Mouse (Mus musculus): ENCODE data around the gene 1700007K13Rik. TPM values are rescaled to one million over a fixed set of nuclear protein-coding genes. Genes with fewer than 3 reads are reported as not detected.
A peak's percentile ranks its signal among the peaks of the same experiment; 100 is the strongest.
"Not testable (repeated sequence)": the region's sequence is repeated elsewhere in the genome, so short reads cannot be mapped to it uniquely, and the experiment has no call there.

1700007K13Rik gene
- 1 to 10 TPM; 3.5 to 7.4 (median 4.8) TPM for total RNA-seq (2022)

DNA sequence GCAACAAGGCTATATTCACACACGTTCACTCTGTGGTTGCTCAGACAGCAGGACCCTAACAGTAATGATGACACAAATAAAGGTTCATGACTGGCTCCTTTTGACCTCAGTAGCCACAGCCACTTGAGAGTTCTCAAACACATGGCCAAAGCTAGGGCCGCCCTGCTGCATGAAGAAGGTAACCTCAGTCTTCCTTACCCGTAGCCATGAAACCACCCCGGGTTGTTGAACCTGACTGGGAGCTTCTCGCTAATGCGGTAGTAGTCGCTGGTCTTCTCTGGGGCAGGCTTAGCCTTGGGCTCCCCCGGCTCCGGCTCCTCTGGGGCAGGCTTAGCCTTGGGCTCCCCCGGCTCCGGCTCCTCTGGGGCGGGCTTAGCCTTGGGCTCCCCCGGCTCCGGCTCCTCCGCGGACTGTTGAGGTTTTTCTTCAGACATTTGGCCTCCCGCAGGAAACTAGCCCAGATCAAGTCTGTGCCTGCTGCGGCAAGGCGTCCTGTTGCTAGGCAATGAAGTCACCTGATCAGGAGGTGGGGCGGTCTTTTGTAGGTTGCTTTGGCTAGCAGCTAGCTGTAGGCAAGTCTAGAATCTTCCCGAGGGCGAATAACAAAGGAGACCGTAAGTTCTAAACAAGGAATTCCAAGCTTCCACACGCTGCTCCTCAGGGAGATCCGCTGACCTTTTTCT lies at the start of gene 1700007K13Rik:
1700007K13Rik (minus strand) TSS at position 497 of the 683 bp plus-strand sequence.
- DNase-seq (ENCODE audit: low spot score in 2 of 2) = peak; percentile 69

DNA sequence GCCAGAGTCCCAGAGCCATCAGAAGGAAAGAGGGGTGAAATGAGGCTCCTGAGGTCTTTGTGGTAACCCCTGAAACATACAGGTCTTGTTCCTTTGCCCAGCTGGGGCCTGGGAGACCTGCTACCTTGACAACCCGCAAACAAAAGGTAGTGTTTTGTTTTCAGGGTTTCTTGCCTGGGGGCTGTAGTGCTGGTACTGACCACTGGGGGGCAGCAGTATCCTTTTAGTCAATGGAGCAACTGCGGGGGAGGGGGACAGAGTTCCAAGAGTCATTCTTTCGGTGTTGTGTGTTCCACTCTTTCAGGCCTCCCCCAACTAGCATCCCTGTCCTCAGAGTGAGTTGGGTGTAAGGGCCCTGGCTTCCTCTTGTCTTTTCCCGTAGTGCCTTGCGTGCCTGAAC lies 48.4 kb upstream of the 1700007K13Rik start:
- peak; percentile 81 to 90 for DNase-seq (ENCODE audit: low spot score in 2 of 2)

DNA sequence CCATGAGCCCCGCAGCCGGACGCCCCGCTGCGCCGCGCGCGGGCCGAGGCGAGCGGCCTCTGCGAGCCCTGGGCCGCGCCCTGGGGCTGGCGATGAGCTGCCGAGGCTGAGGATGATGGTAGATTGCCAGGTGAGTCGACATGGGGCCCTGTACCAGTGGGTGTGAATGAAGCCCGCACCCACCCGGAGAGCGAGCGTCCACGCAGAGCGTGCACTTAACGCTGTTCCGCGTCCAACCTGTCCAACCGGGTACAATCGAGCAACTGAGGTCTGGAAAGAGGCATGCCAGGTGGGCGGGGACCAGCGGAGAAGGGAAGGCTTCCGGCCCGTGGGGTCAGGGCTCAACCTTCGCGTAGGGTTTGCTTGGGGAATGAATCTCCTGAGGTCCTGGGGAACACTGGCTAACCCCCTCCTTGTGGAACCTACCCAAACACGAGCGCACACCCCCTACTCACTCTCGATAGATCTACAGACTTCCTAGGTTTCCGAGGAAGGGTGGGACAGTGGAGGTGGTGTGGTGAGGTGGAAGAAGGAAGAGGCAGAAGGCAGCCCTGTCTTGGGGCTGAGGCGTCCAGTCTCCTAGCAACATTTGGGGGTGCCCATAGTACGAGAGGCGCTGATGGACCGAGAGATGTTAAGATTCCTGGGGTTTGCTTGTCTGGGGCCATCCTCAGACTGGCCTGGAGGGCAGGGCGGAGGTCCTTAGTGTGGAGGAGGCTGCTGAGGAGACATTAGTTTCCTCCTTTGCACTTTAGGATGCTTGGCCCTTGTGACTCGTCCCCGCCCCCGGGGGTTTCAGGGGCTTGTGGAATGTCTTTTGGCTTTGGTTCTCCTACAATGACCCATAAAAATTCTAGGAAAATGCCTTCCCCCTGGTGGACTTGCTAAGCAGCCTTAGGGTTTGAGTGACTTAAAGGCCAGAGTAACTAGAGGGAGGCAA lies 47.6 kb upstream of the 1700007K13Rik start:
- DNase-seq (ENCODE audit: low spot score in 2 of 2) = peak in 1 of 2 experiments; percentile 17

DNA sequence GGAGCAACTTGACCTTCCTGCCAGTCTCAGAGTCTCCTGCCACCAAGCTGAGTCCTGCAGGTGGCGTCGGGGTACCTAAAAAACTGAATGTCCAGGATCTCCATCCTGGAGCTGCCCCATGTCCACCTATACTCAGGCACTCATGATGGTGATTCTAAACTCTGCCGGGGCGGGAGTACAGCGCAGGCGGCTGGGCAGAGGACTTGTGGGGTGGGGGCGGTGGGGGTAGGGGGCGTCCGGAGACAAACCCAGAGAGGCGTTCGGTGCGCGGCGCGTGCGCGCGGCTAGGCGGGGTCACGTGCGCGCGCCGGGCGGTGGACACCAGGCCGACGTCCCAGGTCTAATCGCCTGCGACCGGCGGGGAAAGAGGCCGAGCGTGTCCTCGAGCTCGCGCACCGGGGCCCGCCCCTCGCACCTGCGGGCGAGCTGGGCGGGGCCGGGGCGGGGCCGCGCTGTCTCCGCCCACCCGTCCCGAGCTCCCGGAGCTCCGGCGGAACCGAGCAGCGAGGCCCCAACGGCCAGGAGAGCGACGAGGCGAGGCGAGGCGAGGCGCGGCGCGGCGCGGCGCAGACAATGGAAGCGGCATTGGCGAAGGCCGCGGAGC lies 46.8 kb upstream of the 1700007K13Rik start, which contains the start of gene Ralgds:
Ralgds (plus strand) TSS at position 328 of the 604 bp plus-strand sequence.
- DNase-seq (ENCODE audit: low spot score in 2 of 2) = peak in 1 of 2 experiments; percentile 12

DNA sequence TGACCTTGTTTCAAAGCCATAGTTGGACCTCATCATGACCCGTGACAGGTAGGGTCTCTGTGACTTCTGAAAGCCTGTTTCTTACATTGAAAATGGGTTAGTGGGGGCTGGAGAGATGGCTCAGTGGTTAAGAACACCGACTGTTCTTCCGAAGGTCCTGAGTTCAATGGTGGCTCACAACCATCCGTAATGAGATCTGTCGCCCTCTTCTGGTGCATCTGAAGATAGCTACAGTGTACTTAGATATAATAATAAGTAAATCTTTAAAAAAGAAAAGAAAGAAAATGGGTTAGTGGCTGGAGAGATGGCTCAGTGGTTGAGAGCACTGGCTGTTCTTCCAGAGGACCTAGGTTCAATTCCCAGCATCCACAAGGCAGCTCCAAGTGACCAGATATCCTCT lies 45.5 kb upstream of the 1700007K13Rik start:
- peak; percentile 1 to 3 for DNase-seq (ENCODE audit: low spot score in 2 of 2)

DNA sequence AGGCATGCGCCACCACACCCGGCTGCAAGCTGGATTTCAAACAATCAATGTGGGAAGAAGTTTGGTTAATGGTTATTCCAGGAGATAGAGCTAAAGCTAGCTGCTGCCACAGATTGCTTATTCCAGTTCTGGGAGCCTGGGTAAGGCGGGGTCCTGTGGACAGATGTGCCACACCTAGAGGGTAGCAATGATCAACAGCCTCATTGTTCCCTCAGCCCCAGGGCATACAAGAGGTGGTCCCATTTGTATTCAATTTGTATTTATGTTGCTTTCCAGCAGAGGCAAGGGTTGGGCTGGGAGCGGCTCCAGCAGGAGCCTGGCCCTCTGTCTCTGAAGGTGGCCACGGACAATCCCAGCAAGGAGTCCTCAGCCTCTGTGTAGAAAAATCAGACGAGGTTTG lies 40.2 kb upstream of the 1700007K13Rik start:
- DNase-seq (ENCODE audit: low spot score in 2 of 2) = no peak

DNA sequence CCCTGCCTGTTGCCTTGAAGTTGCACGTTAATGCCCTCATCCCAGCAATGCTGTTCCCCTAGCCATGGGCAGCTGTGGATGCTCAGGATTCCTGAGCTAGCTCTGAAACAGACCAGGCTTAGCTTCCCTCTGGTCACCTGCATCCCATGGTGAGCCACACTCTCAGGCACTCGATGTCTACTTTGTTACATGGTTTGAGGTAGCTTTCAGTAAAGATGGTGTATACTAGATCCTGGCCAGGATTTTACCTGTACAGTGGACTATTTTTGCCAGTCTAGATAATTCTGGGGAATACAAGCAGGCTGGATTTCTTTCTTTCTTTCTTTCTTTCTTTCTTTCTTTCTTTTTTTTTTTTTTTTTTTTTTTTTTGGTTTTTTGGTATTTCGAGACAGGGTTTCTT lies 39.7 kb upstream of the 1700007K13Rik start, which contains the start of gene Gm10134:
Gm10134 (plus strand) TSS at position 301 of the 400 bp plus-strand sequence.
- no peak for DNase-seq (ENCODE audit: low spot score in 2 of 2)

DNA sequence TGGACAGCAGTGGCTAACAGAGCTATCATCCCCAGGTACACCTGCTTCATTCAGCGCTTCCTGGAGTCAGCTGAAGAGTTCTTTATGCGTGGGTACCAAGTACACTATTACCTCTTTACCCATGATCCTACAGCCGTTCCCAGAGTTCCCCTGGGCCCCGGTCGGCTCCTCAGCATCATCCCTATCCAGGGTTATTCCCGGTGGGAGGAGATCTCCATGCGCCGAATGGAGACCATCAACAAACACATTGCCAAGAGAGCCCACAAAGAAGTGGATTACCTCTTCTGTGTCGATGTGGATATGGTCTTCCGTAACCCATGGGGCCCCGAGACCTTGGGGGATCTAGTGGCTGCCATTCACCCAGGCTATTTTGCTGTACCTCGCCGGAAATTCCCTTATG lies 38.5 kb upstream of the 1700007K13Rik start:
- DNase-seq (ENCODE audit: low spot score in 2 of 2) = no peak

DNA sequence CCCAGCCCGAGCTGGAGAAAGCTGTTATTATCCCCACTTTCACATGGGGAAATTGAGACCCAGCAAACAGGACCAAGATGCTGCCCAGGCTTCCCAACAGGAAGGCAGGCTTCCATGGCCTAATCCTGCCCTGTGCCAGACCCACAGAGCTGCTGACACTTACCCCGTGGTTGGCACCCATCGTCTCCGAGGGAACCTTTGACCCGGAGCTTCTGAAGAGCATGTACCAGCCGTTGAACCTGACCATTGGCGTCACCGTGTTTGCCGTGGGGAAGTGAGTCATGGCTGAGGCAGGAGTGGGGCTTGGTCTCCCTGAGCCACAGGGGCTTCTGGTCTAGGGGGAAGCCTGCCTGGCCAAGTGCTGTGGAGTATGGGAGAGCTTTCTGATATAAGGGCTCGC lies 36.9 kb upstream of the 1700007K13Rik start:
- DNase-seq (ENCODE audit: low spot score in 2 of 2) = no peak

DNA sequence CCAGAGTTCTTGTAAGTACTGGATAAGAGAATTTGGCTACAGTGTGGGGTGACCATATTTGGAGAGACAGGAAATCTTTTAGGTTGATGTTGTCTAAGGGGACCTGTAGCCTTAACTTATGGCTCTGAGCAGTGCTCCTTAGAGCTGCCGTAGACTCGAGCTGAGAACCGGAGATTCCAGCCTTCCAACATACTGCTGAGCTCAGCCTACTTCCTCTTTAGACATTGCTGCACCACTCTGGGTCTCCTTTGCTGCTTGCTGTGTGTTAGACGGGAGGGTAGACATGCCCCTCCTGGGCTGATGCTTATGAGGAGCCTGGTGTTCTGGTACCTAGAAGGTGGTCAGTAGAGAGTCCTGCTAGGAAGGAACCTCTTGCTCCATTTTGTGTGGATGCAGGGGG lies 32.3 kb upstream of the 1700007K13Rik start:
- DNase-seq (ENCODE audit: low spot score in 2 of 2) = no peak

DNA sequence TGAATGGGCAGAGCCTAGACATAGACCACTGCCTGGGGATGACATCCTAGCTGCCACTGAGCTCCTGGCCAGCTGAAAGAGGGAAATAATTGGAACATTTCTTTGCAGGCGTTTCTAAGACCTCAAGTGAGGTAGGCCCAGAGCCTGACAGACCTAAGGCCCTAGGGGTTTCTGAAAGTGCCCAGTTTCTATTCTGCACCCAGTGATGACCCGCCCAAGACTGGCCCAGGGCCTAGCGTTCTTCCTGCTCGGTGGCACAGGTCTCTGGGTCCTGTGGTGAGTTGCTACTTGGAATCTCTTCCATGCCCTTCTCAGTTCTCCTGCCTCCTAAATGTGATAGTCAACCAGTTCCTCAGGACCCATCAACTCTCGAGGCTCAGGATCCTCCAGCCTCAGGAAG lies 31.4 kb upstream of the 1700007K13Rik start:
- DNase-seq (ENCODE audit: low spot score in 2 of 2) = no peak

DNA sequence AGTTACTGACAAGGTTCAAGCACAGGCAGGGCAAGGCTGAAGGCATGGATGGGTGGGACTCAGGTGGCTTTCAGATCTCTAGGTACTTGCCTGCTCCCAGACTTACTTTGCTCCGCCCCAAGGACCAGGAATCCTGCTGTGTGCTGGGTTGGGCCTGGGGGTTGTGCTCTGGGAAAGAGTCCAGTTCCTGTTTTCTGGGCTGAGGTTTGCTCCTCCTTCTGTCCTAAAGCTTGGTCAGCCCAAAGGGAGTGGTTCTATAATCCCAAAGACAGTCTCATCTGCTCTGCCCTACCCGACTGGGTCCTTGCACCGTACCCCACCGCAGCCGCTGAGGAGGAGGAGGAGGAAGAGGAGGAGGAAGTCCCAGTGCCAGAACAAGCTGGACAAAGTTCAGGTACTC lies 30.5 kb upstream of the 1700007K13Rik start, which contains the start of gene Gbgt1:
Gbgt1 (plus strand) TSS at position 221 of the 400 bp plus-strand sequence.
- DNase-seq (ENCODE audit: low spot score in 2 of 2) = no peak

DNA sequence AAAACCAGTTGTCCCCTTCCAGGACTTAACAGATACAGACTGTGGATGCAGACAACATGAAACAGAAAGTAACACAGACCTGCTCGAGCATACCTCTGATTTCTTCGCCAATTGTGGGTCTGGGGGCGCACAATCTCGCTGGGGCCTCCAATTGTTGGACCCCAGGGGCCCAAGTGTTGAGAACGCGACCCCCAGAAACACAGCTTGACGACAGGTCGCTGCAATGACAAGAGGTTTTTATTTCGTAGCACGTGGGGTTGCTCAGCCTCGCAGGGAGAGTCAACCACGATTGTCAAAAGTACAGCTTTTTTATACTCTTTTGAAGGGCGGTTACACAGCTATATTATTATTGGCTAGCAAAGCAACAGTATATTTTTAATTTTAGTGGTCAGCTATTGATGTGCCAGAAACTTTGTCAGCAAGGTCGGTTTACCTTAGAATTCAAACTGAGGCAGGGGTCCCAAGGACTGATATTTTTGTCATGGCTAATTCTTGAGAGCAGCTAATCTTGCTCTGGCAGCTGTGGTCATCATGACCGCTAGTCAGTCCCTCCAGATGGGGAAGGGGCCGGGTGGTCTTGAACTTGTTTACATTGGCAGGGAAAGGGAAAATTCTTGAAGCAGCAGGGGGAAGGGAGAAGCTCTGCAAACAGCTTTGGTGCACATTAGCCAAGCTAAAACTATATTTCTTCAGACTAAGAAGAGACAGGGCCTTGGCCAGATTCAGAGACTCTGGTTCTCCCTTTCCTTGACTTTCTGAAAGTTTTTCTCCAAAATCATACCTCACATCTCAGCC lies 29.9 kb upstream of the 1700007K13Rik start:
- no peak for DNase-seq (ENCODE audit: low spot score in 2 of 2)

DNA sequence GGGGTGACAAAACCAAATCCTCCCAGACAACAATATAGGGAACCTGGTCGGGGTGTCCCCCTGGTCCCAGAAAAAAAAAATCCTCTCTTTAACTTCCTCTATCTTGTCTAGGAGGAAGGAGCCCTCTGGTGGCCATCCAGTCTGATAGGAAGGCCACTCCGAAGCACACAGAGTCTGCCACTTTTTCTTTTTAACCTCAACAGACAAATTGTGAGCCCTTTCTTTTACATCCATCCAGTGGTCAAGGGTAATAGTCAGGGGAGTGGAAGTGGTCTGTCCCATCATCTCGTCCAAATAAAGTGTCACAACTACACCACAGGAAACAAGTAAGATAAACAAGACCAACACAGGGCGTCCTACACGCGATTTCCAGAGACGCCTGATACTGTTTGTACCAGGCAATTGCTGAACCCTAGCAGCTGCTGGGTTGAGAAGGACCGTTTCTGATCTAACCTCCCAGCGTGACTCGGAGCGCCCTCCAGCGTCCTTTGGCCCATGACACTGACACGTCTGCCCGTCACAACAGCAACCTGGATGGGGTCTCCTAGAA lies 29.1 kb upstream of the 1700007K13Rik start:
- no peak for DNase-seq (ENCODE audit: low spot score in 2 of 2)

DNA sequence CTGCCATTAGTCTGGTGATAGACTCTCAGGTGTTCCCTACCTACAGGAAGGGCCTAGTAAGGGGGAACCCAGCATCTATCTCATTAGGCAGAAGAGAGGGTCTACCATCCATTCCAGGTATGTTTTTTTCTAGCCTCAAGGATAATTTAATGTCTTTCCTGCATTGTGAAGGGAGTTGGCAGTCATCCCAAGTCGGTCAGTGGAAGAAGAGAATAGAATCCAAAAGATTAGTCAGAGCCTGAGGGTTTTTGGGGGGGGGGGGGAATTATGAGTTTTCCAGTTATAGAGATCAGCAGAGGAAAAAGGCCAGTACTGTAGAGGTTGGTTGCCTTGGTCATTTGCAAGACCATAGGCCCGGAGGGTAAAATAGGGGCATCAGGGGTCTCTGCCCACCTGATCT lies 28.4 kb upstream of the 1700007K13Rik start:
- no peak for DNase-seq (ENCODE audit: low spot score in 2 of 2)

DNA sequence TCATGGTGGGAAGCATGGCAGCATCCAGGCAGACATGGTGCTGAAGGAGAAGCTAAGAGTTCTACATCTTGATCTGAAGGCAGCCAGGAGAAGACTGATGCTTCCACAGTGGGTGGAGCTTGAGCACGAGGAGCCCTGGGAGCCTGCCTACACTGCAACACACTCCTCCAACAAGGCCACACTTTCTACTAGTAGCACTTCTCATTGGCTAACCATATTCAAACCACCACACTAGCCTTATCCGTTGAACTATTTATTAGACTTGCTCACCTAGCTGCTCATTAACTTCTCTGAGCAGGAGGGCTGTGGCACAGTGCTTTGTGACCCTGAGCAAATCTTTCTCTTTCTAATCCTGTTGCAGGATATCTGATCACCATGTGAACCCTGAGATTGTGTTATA lies 17.7 kb upstream of the 1700007K13Rik start:
- no peak for DNase-seq (ENCODE audit: low spot score in 2 of 2)

DNA sequence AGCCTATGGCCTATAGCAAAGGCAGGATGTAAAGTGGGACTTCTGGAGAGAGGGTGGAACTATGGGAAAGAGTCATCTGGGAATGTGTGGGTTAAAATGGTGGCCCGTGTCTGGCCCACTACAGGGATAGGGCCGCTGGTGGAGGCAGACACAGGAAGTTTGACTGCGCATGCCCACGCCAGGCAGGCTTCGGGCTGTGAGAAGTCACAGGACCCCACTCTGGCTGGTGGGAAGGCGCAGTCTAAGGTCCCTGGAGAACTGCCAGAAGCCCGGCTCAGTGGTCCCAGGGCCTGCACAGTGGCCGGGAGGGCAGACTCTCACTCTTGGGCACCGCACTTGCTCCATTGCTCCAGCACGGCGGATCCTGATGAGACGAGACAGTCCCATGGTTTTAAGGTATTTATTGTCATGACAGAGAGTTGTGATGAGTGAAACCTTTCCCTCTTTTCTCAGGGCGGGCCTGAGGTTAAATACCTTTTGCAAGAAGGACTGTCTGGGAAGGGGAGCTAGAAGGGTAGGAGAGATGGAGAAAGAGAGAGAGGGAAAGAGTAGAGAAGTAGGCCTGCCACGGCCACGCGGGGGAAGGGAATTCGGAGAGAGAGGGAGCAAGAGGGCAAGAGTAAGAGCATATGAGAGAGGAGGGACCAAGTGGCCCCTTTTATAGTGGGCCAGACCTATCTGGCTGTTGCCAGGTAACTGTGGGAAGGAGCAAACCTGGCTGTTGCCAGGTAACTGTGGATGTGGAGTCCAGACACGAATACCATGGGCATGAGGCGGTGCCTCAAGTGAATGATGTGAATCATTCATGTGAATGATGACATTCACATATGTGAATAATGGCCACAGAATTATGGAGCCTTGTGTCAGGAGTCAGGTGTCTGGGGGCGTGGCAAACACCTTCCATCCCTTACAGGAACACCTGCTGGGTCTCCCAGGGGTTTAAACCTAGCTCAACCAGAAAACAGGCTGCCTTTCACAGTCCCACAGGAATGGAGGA lies 13.4 kb upstream of the 1700007K13Rik start:
- no peak for DNase-seq (ENCODE audit: low spot score in 2 of 2)

DNA sequence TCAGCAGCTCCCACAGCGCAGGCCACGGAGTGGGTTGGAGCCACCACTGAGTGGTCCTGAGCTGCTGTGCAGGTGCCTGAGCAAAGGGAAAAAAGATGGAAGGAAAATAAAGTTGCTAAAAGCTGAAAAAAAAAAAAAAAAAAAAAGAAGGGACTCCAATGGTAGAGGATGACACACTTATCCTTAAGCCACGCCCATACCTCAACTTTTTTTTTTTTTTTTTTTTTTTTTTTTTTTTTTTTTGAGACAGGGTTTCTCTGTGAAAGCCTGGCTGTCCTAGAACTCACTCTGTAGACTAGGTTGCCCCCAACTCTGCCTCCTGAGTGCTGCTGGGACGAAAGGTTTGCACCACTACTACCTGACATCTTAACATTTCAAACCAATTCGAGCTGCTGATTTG lies 11.9 kb upstream of the 1700007K13Rik start:
- DNase-seq (ENCODE audit: low spot score in 2 of 2) = not testable (repeated sequence)

DNA sequence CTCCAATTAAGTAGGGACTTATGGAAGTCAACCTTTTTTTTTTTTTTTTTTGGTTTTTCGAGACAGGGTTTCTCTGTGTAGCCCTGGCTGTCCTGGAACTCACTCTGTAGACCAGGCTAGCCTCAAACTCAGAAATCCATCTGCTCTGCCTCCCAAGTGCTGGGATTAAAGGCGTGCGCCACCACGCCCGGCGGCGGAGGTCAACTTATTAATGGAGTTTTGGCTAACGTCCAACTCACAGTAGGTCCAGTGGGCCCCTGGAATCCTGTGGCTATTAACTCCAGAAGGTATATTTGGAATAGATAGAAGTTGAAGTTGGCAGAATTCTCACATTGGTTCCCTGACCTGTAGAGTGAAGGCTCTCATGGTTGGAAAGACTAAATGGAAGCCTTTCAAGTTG lies 5.9 kb upstream of the 1700007K13Rik start:
- not testable (repeated sequence) for DNase-seq (ENCODE audit: low spot score in 2 of 2)

All from layer of hippocampus, adult 8-10 months (tissue).